Mouse (Mus musculus) embryo, embryonic 10 days (tissue): ENCODE measurements around the gene Cactin.

Experiments
- DNase-seq: peaks from one replicate; pipeline ENCODE4 v3.0.0-alpha.2; 2015; ENCODE audit warnings: low spot score

The Cactin gene

GRCm38 (mm10) chr10:81342686-81343505, 22.0 kb downstream of the Cactin start, which contains the start of gene Gipc3:
Gene Gipc3 (minus strand): TSS chr10:81343266.
- no peak for DNase-seq

- DNase-seq, result no peak
These were observed 23.7 kb downstream of the Cactin start for GRCm38 (mm10) chr10:81344421-81345161.

GRCm38 (mm10) chr10:81345162-81345534, 24.2 kb downstream of the Cactin start:
- no peak for DNase-seq

GRCm38 (mm10) chr10:81346453-81347067, 25.7 kb downstream of the Cactin start:
- peak; percentile 85 for DNase-seq

GRCm38 (mm10) chr10:81349146-81349545, 28.2 kb downstream of the Cactin start:
- DNase-seq, result peak; percentile 72

- no peak for DNase-seq
These were observed 29.1 kb downstream of the Cactin start for GRCm38 (mm10) chr10:81349961-81350350.

- peak; percentile 99 for DNase-seq
These were observed 29.6 kb downstream of the Cactin start, which contains the start of gene Hmg20b for GRCm38 (mm10) chr10:81350351-81351063. Gene Hmg20b (minus strand): TSS chr10:81350480.

- no peak for DNase-seq
These were observed 30.9 kb downstream of the Cactin start for GRCm38 (mm10) chr10:81351678-81352291.

- no peak for DNase-seq
These were observed 34.0 kb downstream of the Cactin start for GRCm38 (mm10) chr10:81354738-81355477.

- no peak for DNase-seq
These were observed 34.6 kb downstream of the Cactin start for GRCm38 (mm10) chr10:81355533-81355932.

GRCm38 (mm10) chr10:81356352-81356990, 35.6 kb downstream of the Cactin start:
- DNase-seq, result no peak

GRCm38 (mm10) chr10:81356991-81357844, 36.3 kb downstream of the Cactin start, which contains the start of gene Mfsd12:
Gene Mfsd12 (plus strand): TSS chr10:81357491.
- peak; percentile 95 for DNase-seq

GRCm38 (mm10) chr10:81358209-81358608, 37.3 kb downstream of the Cactin start:
- no peak for DNase-seq

- no peak for DNase-seq
These were observed 37.9 kb downstream of the Cactin start for GRCm38 (mm10) chr10:81358841-81359240.

GRCm38 (mm10) chr10:81360721-81361120, 39.8 kb downstream of the Cactin start:
- no peak for DNase-seq

GRCm38 (mm10) chr10:81362336-81362949, 41.5 kb downstream of the Cactin start:
- DNase-seq, result no peak

GRCm38 (mm10) chr10:81363436-81364346, 42.8 kb downstream of the Cactin start:
- no peak for DNase-seq

GRCm38 (mm10) chr10:81364666-81365065, 43.8 kb downstream of the Cactin start:
- no peak for DNase-seq
